Mouse (Mus musculus) lung, postnatal 0 days (tissue): ENCODE results near the gene Phf2.

Experiments used
- CTCF ChIP-seq: IDR thresholded peaks from 2 replicates; pipeline ENCODE4 v1.5.1; 2016; ENCODE audit warnings: antibody characterized with exemption, mild to moderate bottlenecking
- EP300 ChIP-seq: IDR thresholded peaks from 2 replicates; pipeline ENCODE4 v1.6.1; 2016; ENCODE audit warnings: antibody characterized with exemption, mild to moderate bottlenecking, control low read depth

DNA sequence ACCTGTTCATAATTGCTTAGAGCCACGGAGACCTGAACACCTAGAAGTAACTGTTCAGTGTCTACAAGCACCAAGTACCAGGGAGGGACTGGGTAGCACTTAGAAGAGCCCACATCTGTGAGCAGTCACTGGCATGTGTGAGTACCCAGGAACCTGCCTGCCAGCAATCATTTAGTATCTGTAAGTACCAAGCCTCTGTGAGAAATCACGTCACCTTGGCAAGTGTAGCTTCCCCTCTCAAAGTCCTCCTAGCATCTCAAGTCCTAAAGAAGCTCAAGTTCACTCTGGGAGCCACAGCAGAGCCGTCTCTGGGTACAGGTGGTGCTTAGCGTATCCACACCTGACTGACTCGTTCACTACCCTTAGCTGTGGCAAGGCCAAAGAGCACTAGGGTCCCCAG is 19.2 kb downstream of the Phf2 start:
- TF ChIP-seq CTCF, result no peak
- TF ChIP-seq EP300, result no peak
